Mouse (Mus musculus): ENCODE measurements around the gene Zfx. TPM values are rescaled to one million over a fixed set of nuclear protein-coding genes. Genes with fewer than 3 reads are reported as not detected.

The Zfx gene
- 31.6 and 32.0 TPM in 2 replicates for polyA plus RNA-seq (2015; fragmentation: Nextera tagmentation; extraction: Ambion mirVana)

GRCm38 (mm10) chrX:94123059-94123839 is at the start of gene Zfx:
TSS of gene Zfx (minus strand) at chrX:94123702.
- Histone ChIP-seq H3K4me2 (ENCODE audit: low read depth, low read length) (peak within 1 kb of the TSS; percentile 50), H3K4me3 (ENCODE audit: low read length) (peak within 1 kb of the TSS; percentile 64), H3K9me3 (ENCODE audit: control insufficient read depth, low read length) (peaks cover 3% of the 10 kb centered on the region; the same call in 1 of the 2 replicates), H3K36me3 (ENCODE audit: control insufficient read depth, insufficient read depth, low read length) (no peaks in the 10 kb centered on the region), H3K27me3 (ENCODE audit: control insufficient read depth, insufficient read depth, low read depth, low read length) (peaks cover 10% of the 10 kb centered on the region), H3K27ac (ENCODE audit: low read length) (peak within 1 kb of the TSS; percentile 98), H3K4me1 (replicated peaks; ENCODE audit: control insufficient read depth, insufficient read depth, low read length) (peaks cover 5% of the 10 kb centered on the region), H3K9ac (ENCODE audit: low read length) (peak within 1 kb of the TSS; percentile 93)
- peak; percentile 87 for ATAC-seq (ENCODE audit: low read depth)
- 7% methylated on average over 24 of the region's 82 CpGs for WGBS

GRCm38 (mm10) chrX:94169348-94169747 is 45.8 kb upstream of the Zfx start:
- no peak overlapping the region for H3K9ac ChIP-seq (ENCODE audit: low read length)
- no peak overlapping the region for H3K4me2 ChIP-seq (ENCODE audit: low read depth, low read length)
- WGBS: 68% methylated on average over 6 of the region's 6 CpGs
- no peak for ATAC-seq (ENCODE audit: low read depth)
- H3K4me3 ChIP-seq (ENCODE audit: low read length): no peak overlapping the region
- no peak overlapping the region for H3K27ac ChIP-seq (ENCODE audit: low read length)
- H3K4me1 ChIP-seq (replicated peaks; ENCODE audit: control insufficient read depth, insufficient read depth, low read length): no peaks in the 10 kb centered on the region
- peaks cover 10% of the 10 kb centered on the region for H3K27me3 ChIP-seq (ENCODE audit: control insufficient read depth, insufficient read depth, low read depth, low read length)
- H3K36me3 ChIP-seq (ENCODE audit: control insufficient read depth, insufficient read depth, low read length): no peaks in the 10 kb centered on the region
- H3K9me3 ChIP-seq (ENCODE audit: control insufficient read depth, low read length): no peaks in the 10 kb centered on the region

DNA sequence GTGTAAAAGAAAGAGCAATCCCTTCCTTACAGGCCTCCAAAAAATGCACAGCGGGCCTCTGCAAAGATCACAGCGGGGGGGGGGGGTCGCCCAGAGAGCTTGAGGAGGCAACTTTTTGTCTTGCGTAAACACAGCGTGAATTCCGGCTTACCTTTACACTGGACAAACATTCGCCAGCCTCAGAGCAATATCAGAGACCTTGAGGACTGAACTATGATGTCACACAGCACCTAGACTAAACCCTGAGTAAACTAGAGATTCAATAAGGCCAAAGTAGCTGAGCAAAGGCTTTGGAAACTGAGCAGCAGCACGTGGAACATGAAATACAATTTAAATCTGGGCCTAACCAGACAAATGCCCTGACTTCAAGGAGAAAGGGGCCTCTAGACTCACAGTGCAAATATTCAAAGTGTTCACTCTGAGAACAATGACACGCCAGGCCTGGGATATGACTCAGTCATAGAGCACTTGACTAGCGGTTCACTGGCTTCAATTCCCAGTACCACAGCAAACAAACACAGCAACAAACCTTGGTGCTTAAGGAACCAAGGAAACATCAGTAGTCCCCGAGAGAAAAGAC is 28.8 kb upstream of the Zfx start:
- Histone ChIP-seq H3K27ac (ENCODE audit: low read length) (peak overlapping the region; percentile 36; the same call in 1 of the 2 replicates), H3K4me3 (ENCODE audit: low read length) (no peak overlapping the region), H3K9ac (ENCODE audit: low read length) (no peak overlapping the region), H3K4me1 (replicated peaks; ENCODE audit: control insufficient read depth, insufficient read depth, low read length) (no peaks in the 10 kb centered on the region), H3K9me3 (ENCODE audit: control insufficient read depth, low read length) (no peaks in the 10 kb centered on the region), H3K27me3 (ENCODE audit: control insufficient read depth, insufficient read depth, low read depth, low read length) (peaks cover 25% of the 10 kb centered on the region), H3K4me2 (ENCODE audit: low read depth, low read length) (no peak overlapping the region), H3K36me3 (ENCODE audit: control insufficient read depth, insufficient read depth, low read length) (no peaks in the 10 kb centered on the region)
- 36% methylated on average over 11 of the region's 11 CpGs for WGBS
- ATAC-seq (ENCODE audit: low read depth): peak; percentile 68; the same call in 1 of the 2 replicates

GRCm38 (mm10) chrX:94150471-94150870 is 27.0 kb upstream of the Zfx start:
- WGBS: 73% methylated on average over 19 of the region's 19 CpGs
- no peak overlapping the region for H3K4me3 ChIP-seq (ENCODE audit: low read length)
- no peaks in the 10 kb centered on the region for H3K4me1 ChIP-seq (replicated peaks; ENCODE audit: control insufficient read depth, insufficient read depth, low read length)
- ATAC-seq (ENCODE audit: low read depth): no peak
- no peaks in the 10 kb centered on the region for H3K36me3 ChIP-seq (ENCODE audit: control insufficient read depth, insufficient read depth, low read length)
- no peak overlapping the region for H3K9ac ChIP-seq (ENCODE audit: low read length)
- H3K9me3 ChIP-seq (ENCODE audit: control insufficient read depth, low read length): no peaks in the 10 kb centered on the region
- peaks cover 32% of the 10 kb centered on the region for H3K27me3 ChIP-seq (ENCODE audit: control insufficient read depth, insufficient read depth, low read depth, low read length)
- H3K27ac ChIP-seq (ENCODE audit: low read length): no peak overlapping the region
- no peak overlapping the region for H3K4me2 ChIP-seq (ENCODE audit: low read depth, low read length)

DNA sequence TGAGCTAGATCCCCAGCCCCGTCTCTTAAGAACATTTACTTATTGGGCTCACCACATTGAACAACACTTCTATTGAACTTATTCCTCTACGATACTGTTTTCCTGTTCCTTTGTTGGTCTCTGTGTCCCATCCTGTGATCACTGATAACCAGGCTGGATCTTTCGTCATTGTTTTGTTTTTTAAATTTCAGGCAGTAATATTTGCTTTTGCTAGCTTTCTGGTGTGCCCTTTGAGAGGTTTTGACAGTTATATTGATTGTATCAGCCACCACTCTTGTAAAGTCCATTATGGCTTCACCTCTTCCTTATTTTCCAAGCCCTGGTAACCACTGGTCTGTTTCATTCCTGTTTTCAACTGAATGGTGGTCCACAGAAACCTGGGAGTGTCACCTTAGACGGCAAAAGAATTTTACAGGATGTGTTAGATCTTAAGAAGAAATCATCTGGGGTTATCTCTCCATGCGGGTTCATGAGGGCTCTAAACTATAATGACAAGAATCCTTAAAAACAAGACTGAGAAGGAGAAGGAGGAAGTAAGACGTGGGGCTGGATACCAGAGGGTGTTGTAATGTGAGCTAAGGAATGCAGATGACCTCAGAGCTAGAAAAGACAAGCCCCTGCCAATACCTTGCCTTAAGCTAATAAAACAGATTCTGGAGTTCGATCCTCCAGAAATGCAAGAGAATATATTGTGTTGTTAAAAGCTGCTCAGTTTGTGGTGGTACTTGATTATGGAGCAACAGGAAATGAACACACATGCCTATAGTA is 18.7 kb upstream of the Zfx start:
- Histone ChIP-seq H3K4me1 (replicated peaks; ENCODE audit: control insufficient read depth, insufficient read depth, low read length) (no peaks in the 10 kb centered on the region), H3K9me3 (ENCODE audit: control insufficient read depth, low read length) (no peaks in the 10 kb centered on the region), H3K9ac (ENCODE audit: low read length) (no peak overlapping the region), H3K4me3 (ENCODE audit: low read length) (no peak overlapping the region), H3K27ac (ENCODE audit: low read length) (no peak overlapping the region), H3K36me3 (ENCODE audit: control insufficient read depth, insufficient read depth, low read length) (no peaks in the 10 kb centered on the region), H3K27me3 (ENCODE audit: control insufficient read depth, insufficient read depth, low read depth, low read length) (peaks cover 25% of the 10 kb centered on the region), H3K4me2 (ENCODE audit: low read depth, low read length) (no peak overlapping the region)
- no peak for ATAC-seq (ENCODE audit: low read depth)
- WGBS: 52% methylated on average over 7 of the region's 7 CpGs

DNA sequence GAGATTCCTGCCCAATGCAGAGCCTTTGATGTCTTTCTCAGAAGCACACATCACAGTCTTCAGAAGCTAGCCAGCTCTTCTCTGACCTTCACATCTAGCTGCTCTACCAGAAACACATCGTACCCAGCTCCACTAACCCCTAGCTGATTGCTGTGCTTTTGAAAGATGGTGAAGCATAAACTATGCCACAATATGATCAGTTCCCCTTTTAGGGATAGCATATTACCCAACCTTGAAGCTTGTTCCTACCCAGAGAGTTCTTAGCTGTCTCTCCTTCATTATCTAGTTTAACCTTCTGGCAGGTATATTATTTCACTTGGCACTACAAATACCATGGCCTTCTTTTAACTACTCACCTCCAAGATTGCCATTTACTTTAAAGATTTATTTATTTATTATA is 16.6 kb upstream of the Zfx start:
- no peaks in the 10 kb centered on the region for H3K9me3 ChIP-seq (ENCODE audit: control insufficient read depth, low read length)
- no peak overlapping the region for H3K4me2 ChIP-seq (ENCODE audit: low read depth, low read length)
- 75% methylated on average over 1 of the region's 1 CpGs for WGBS
- peaks cover 17% of the 10 kb centered on the region for H3K27me3 ChIP-seq (ENCODE audit: control insufficient read depth, insufficient read depth, low read depth, low read length)
- no peak overlapping the region for H3K4me3 ChIP-seq (ENCODE audit: low read length)
- no peak overlapping the region for H3K9ac ChIP-seq (ENCODE audit: low read length)
- no peak for ATAC-seq (ENCODE audit: low read depth)
- H3K4me1 ChIP-seq (replicated peaks; ENCODE audit: control insufficient read depth, insufficient read depth, low read length): no peaks in the 10 kb centered on the region
- H3K36me3 ChIP-seq (ENCODE audit: control insufficient read depth, insufficient read depth, low read length): no peaks in the 10 kb centered on the region
- H3K27ac ChIP-seq (ENCODE audit: low read length): no peak overlapping the region

DNA sequence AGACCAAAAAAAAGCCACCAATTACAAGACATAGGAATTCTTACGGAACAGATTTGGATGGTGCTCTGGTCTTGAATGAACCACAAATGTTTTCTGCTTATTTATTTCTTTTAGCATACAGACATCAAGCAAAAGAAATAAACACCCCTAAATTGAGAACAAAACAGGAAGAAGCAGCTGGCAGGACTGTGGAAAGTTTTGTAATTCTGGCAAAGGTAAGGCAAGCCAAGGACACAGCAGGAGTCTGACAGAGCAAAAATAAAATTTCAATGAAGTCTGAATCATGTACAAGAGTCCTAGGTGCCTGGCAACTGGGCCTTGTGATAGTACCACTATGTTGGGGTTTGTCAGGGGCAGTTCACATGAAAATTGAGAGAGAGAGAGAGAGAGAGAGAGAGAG is 14.8 kb upstream of the Zfx start:
- H3K9me3 ChIP-seq (ENCODE audit: control insufficient read depth, low read length): no peaks in the 10 kb centered on the region
- H3K27me3 ChIP-seq (ENCODE audit: control insufficient read depth, insufficient read depth, low read depth, low read length): peaks cover 11% of the 10 kb centered on the region
- H3K36me3 ChIP-seq (ENCODE audit: control insufficient read depth, insufficient read depth, low read length): no peaks in the 10 kb centered on the region
- H3K9ac ChIP-seq (ENCODE audit: low read length): no peak overlapping the region
- no peaks in the 10 kb centered on the region for H3K4me1 ChIP-seq (replicated peaks; ENCODE audit: control insufficient read depth, insufficient read depth, low read length)
- no peak overlapping the region for H3K4me2 ChIP-seq (ENCODE audit: low read depth, low read length)
- H3K27ac ChIP-seq (ENCODE audit: low read length): no peak overlapping the region
- ATAC-seq (ENCODE audit: low read depth): no peak
- WGBS: 89% methylated on average over 1 of the region's 1 CpGs
- H3K4me3 ChIP-seq (ENCODE audit: low read length): no peak overlapping the region

DNA sequence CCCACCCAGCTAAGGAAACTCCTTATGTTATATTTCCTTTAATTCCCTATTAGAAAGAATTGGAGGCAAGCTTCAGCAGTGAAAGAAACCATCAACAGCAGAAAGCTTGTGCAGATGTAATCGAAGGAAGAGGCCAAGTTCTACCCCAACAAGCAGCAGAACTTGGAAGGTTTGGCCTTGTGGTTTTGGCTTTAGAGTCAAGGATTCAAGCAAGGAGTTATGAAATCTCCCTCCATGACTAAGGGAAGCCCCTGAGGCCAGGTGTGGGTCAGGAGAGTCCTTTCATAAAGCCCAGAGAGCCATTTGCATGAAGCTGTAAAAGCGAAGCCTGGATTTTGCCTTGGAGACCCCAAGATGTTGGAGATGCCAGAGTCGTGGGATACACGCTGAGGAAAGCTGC is 11.6 kb upstream of the Zfx start:
- Histone ChIP-seq H3K4me3 (ENCODE audit: low read length) (no peak overlapping the region), H3K27me3 (ENCODE audit: control insufficient read depth, insufficient read depth, low read depth, low read length) (peaks cover 12% of the 10 kb centered on the region), H3K4me1 (replicated peaks; ENCODE audit: control insufficient read depth, insufficient read depth, low read length) (no peaks in the 10 kb centered on the region), H3K9ac (ENCODE audit: low read length) (no peak overlapping the region), H3K9me3 (ENCODE audit: control insufficient read depth, low read length) (no peaks in the 10 kb centered on the region), H3K36me3 (ENCODE audit: control insufficient read depth, insufficient read depth, low read length) (no peaks in the 10 kb centered on the region), H3K27ac (ENCODE audit: low read length) (no peak overlapping the region), H3K4me2 (ENCODE audit: low read depth, low read length) (no peak overlapping the region)
- no peak for ATAC-seq (ENCODE audit: low read depth)
- 61% methylated on average over 4 of the region's 4 CpGs for WGBS

- Histone ChIP-seq H3K27me3 (ENCODE audit: control insufficient read depth, insufficient read depth, low read depth, low read length) (peaks cover 7% of the 10 kb centered on the region), H3K27ac (ENCODE audit: low read length) (no peak overlapping the region), H3K4me3 (ENCODE audit: low read length) (no peak overlapping the region), H3K9ac (ENCODE audit: low read length) (no peak overlapping the region), H3K4me2 (ENCODE audit: low read depth, low read length) (no peak overlapping the region), H3K9me3 (ENCODE audit: control insufficient read depth, low read length) (no peaks in the 10 kb centered on the region), H3K36me3 (ENCODE audit: control insufficient read depth, insufficient read depth, low read length) (no peaks in the 10 kb centered on the region), H3K4me1 (replicated peaks; ENCODE audit: control insufficient read depth, insufficient read depth, low read length) (no peaks in the 10 kb centered on the region)
- WGBS: 52% methylated on average over 3 of the region's 3 CpGs
- ATAC-seq (ENCODE audit: low read depth): no peak
These were observed 10.0 kb upstream of the Zfx start for GRCm38 (mm10) chrX:94133551-94133950.
